Mouse (Mus musculus) brain, embryonic 14.5 days (tissue): ENCODE results near the gene Limch1.

Experiments used
- CTCF ChIP-seq: fragments of 200-500 bp; IDR thresholded peaks from 2 replicates; pipeline ENCODE4 v1.5.1; 2012; ENCODE audit warnings: inconsistent platforms, mild to moderate bottlenecking, moderate library complexity, borderline replicate concordance; ENCODE audit not compliant: insufficient read depth, insufficient read length; ENCODE audit errors: extremely low read depth
- POLR2A ChIP-seq: fragments of 200-500 bp; IDR thresholded peaks from 2 replicates; pipeline ENCODE4 v1.6.1; 2012; ENCODE audit warnings: mild to moderate bottlenecking, inconsistent platforms, borderline replicate concordance; ENCODE audit not compliant: poor library complexity, insufficient read depth, insufficient read length, severe bottlenecking; ENCODE audit errors: extremely low read depth

GRCm38 (mm10) chr5:66965442-66965841 is 219.8 kb downstream of the Limch1 start:
- no peak for TF ChIP-seq CTCF
- no peak for TF ChIP-seq POLR2A
